Mouse (Mus musculus) neural tube, embryonic 12.5 days (tissue): Measurements from ENCODE around the gene Gdf15. TPM values are rescaled to one million over a fixed set of nuclear protein-coding genes. Genes with fewer than 3 reads are reported as not detected.

Experiments
- ATAC-seq: fragments of 200-750 bp; cut with Nextera tagmentation; 2 replicates; pipeline ENCODE4 v1.8.0; 2017; ENCODE audit warnings: low read depth, mild to moderate bottlenecking, moderate TSS enrichment, moderate library complexity; ENCODE audit not compliant: low FRiP score
- H3K27ac ChIP-seq: fragments of 300-500 bp; sonication (generic); 2 replicates; pipeline ENCODE4 v1.5.1; 2016
- H3K27me3 ChIP-seq: fragments of 300-500 bp; sonication (generic); replicated peaks from 2 replicates; pipeline ENCODE4 v1.6.1; 2016; ENCODE audit warnings: mild to moderate bottlenecking
- H3K36me3 ChIP-seq: fragments of 300-500 bp; sonication (generic); 2 replicates; pipeline ENCODE4 v1.6.1; 2016; ENCODE audit warnings: mild to moderate bottlenecking
- H3K4me1 ChIP-seq: fragments of 300-500 bp; sonication (generic); 2 replicates; pipeline ENCODE4 v1.6.1; 2016
- H3K4me2 ChIP-seq: fragments of 300-500 bp; sonication (generic); replicated peaks from 2 replicates; pipeline ENCODE4 v1.6.1; 2016; ENCODE audit warnings: mild to moderate bottlenecking
- H3K4me3 ChIP-seq: fragments of 300-500 bp; sonication (generic); 2 replicates; pipeline ENCODE4 v1.5.1; 2016
- H3K9ac ChIP-seq: fragments of 300-500 bp; sonication (generic); 2 replicates; pipeline ENCODE4 v1.6.1; 2016; ENCODE audit warnings: mild to moderate bottlenecking
- H3K9me3 ChIP-seq: fragments of 300-500 bp; sonication (generic); 2 replicates; pipeline ENCODE4 v1.6.1; 2016; ENCODE audit warnings: mild to moderate bottlenecking
- WGBS: fragments of 180-500 bp; shearing (Covaris S2); methylation state at CpG from one replicate; pipeline ENCODE4 v1.1.7; 2016; 5-methylcytosine and 5-hydroxymethylcytosine counted together
- polyA plus RNA-seq: library from polyadenylated mRNA; unstranded; fragments of >200 nt; fragmentation: Nextera tagmentation; extraction: Ambion mirVana; gene quantifications from 2 replicates; pipeline ENCODE4 v1.2.1, GENCODE M21; 2016

Gdf15 gene
- polyA plus RNA-seq, 1 experiment from 2014 or later, result not detected

GRCm38 (mm10) chr8:70671615-70672324 lies 39.5 kb upstream of the Gdf15 start:
- Histone ChIP-seq H3K9ac (no peak overlapping the region), H3K4me2 (no peak overlapping the region), H3K4me3 (no peak overlapping the region), H3K27me3 (no peaks in the 10 kb centered on the region), H3K36me3 (peaks cover 5% of the 10 kb centered on the region; the same call in 1 of the 2 replicates), H3K4me1 (peaks cover 10% of the 10 kb centered on the region), H3K27ac (no peak overlapping the region), H3K9me3 (peaks cover 4% of the 10 kb centered on the region; the same call in 1 of the 2 replicates)
- WGBS, result 63% methylated on average over 10 of the region's 10 CpGs
- no peak for ATAC-seq

GRCm38 (mm10) chr8:70667071-70667470 lies 34.8 kb upstream of the Gdf15 start:
- WGBS, result 74% methylated on average over 5 of the region's 5 CpGs
- no peaks in the 10 kb centered on the region for H3K4me1 ChIP-seq
- no peak overlapping the region for H3K4me2 ChIP-seq
- no peaks in the 10 kb centered on the region for H3K36me3 ChIP-seq
- H3K27me3 ChIP-seq, result no peaks in the 10 kb centered on the region
- no peak for ATAC-seq
- H3K27ac ChIP-seq, result no peak overlapping the region
- no peak overlapping the region for H3K4me3 ChIP-seq
- peaks cover 4% of the 10 kb centered on the region; the same call in 1 of the 2 replicates for H3K9me3 ChIP-seq
- H3K9ac ChIP-seq, result no peak overlapping the region

- Histone ChIP-seq H3K4me1 (no peaks in the 10 kb centered on the region), H3K27ac (no peak overlapping the region), H3K36me3 (no peaks in the 10 kb centered on the region), H3K9me3 (peaks cover 4% of the 10 kb centered on the region; the same call in 1 of the 2 replicates), H3K4me2 (no peak overlapping the region), H3K27me3 (no peaks in the 10 kb centered on the region), H3K9ac (no peak overlapping the region), H3K4me3 (no peak overlapping the region)
- ATAC-seq, result no peak
- 75% methylated on average over 2 of the region's 2 CpGs for WGBS
These were observed 33.3 kb upstream of the Gdf15 start for GRCm38 (mm10) chr8:70665599-70665998.

GRCm38 (mm10) chr8:70664631-70665030 lies 32.4 kb upstream of the Gdf15 start:
- Histone ChIP-seq H3K4me1 (peaks cover 7% of the 10 kb centered on the region), H3K27ac (no peak overlapping the region), H3K9ac (no peak overlapping the region), H3K9me3 (peaks cover 4% of the 10 kb centered on the region; the same call in 1 of the 2 replicates), H3K4me3 (no peak overlapping the region), H3K27me3 (no peaks in the 10 kb centered on the region), H3K4me2 (no peak overlapping the region), H3K36me3 (no peaks in the 10 kb centered on the region)
- 78% methylated on average over 3 of the region's 3 CpGs for WGBS
- no peak for ATAC-seq

- Histone ChIP-seq H3K9me3 (peaks cover 4% of the 10 kb centered on the region; the same call in 1 of the 2 replicates), H3K4me3 (no peak overlapping the region), H3K4me1 (peaks cover 13% of the 10 kb centered on the region), H3K9ac (no peak overlapping the region), H3K36me3 (no peaks in the 10 kb centered on the region), H3K27ac (no peak overlapping the region), H3K27me3 (no peaks in the 10 kb centered on the region), H3K4me2 (no peak overlapping the region)
- ATAC-seq, result no peak
- WGBS, result 39% methylated on average over 4 of the region's 4 CpGs
These were observed 31.4 kb upstream of the Gdf15 start for GRCm38 (mm10) chr8:70663691-70664090.

- H3K9ac ChIP-seq, result peak within 1 kb of the TSS; percentile 93
- peaks cover 5% of the 10 kb centered on the region; the same call in 1 of the 2 replicates for H3K36me3 ChIP-seq
- peak within 1 kb of the TSS; percentile 77 for H3K4me3 ChIP-seq
- H3K27me3 ChIP-seq, result no peaks in the 10 kb centered on the region
- H3K4me1 ChIP-seq, result peaks cover 35% of the 10 kb centered on the region
- peak; percentile 45 for ATAC-seq
- H3K4me2 ChIP-seq, result peak within 1 kb of the TSS; percentile 81
- H3K27ac ChIP-seq, result peak within 1 kb of the TSS; percentile 64; the same call in 1 of the 2 replicates
- no peaks in the 10 kb centered on the region for H3K9me3 ChIP-seq
- 3% methylated on average over 14 of the region's 14 CpGs for WGBS
These were observed 28.0 kb upstream of the Gdf15 start, which contains the start of gene Pgpep1 for GRCm38 (mm10) chr8:70660273-70660725. Gene Pgpep1 (minus strand): TSS chr8:70660388.

- WGBS, result under 1% methylated on average over 44 of the region's 44 CpGs
- H3K9ac ChIP-seq, result peak overlapping the region; percentile 93
- peaks cover 9% of the 10 kb centered on the region for H3K36me3 ChIP-seq
- peak overlapping the region; percentile 77 for H3K4me3 ChIP-seq
- H3K4me1 ChIP-seq, result peaks cover 41% of the 10 kb centered on the region
- no peaks in the 10 kb centered on the region for H3K27me3 ChIP-seq
- H3K27ac ChIP-seq, result peak overlapping the region; percentile 64; the same call in 1 of the 2 replicates
- H3K9me3 ChIP-seq, result no peaks in the 10 kb centered on the region
- peak overlapping the region; percentile 81 for H3K4me2 ChIP-seq
- ATAC-seq, result peak; percentile 79
These were observed 27.5 kb upstream of the Gdf15 start for GRCm38 (mm10) chr8:70659604-70660272.

GRCm38 (mm10) chr8:70658897-70659603 lies 26.8 kb upstream of the Gdf15 start:
- Histone ChIP-seq H3K4me2 (peak overlapping the region; percentile 81), H3K9me3 (no peaks in the 10 kb centered on the region), H3K27ac (peak overlapping the region; percentile 64; the same call in 1 of the 2 replicates), H3K4me1 (peaks cover 48% of the 10 kb centered on the region), H3K36me3 (peaks cover 14% of the 10 kb centered on the region), H3K27me3 (no peaks in the 10 kb centered on the region), H3K9ac (peak overlapping the region; percentile 93), H3K4me3 (peak overlapping the region; percentile 77)
- 1% methylated on average over 31 of the region's 31 CpGs for WGBS
- peak; percentile 21 for ATAC-seq

- 61% methylated on average over 2 of the region's 2 CpGs for WGBS
- Histone ChIP-seq H3K9ac (peak overlapping the region; percentile 93), H3K27ac (peak overlapping the region; percentile 92), H3K9me3 (no peaks in the 10 kb centered on the region), H3K4me2 (peak overlapping the region; percentile 81), H3K27me3 (no peaks in the 10 kb centered on the region), H3K36me3 (peaks cover 17% of the 10 kb centered on the region), H3K4me1 (peaks cover 52% of the 10 kb centered on the region), H3K4me3 (peak overlapping the region; percentile 77)
- no peak for ATAC-seq
These were observed 25.5 kb upstream of the Gdf15 start for GRCm38 (mm10) chr8:70657739-70658138.

GRCm38 (mm10) chr8:70657214-70657613 lies 25.0 kb upstream of the Gdf15 start:
- H3K4me3 ChIP-seq, result peak overlapping the region; percentile 77
- peaks cover 57% of the 10 kb centered on the region for H3K4me1 ChIP-seq
- H3K27me3 ChIP-seq, result no peaks in the 10 kb centered on the region
- H3K36me3 ChIP-seq, result peaks cover 22% of the 10 kb centered on the region
- 84% methylated on average over 3 of the region's 3 CpGs for WGBS
- no peak for ATAC-seq
- H3K27ac ChIP-seq, result peak overlapping the region; percentile 92
- peak overlapping the region; percentile 81 for H3K4me2 ChIP-seq
- no peaks in the 10 kb centered on the region for H3K9me3 ChIP-seq
- peak overlapping the region; percentile 93 for H3K9ac ChIP-seq

GRCm38 (mm10) chr8:70656193-70656790 lies 24.0 kb upstream of the Gdf15 start:
- Histone ChIP-seq H3K4me1 (peaks cover 63% of the 10 kb centered on the region), H3K36me3 (peaks cover 31% of the 10 kb centered on the region), H3K27ac (peak overlapping the region; percentile 92), H3K9me3 (no peaks in the 10 kb centered on the region), H3K4me3 (no peak overlapping the region), H3K4me2 (peak overlapping the region; percentile 81), H3K9ac (peak overlapping the region; percentile 33; the same call in 1 of the 2 replicates), H3K27me3 (no peaks in the 10 kb centered on the region)
- ATAC-seq, result peak; percentile 49
- 19% methylated on average over 13 of the region's 13 CpGs for WGBS
